Comparison of ENCODE assay signal across 8 mouse cellular contexts in the genomic region with DNA sequence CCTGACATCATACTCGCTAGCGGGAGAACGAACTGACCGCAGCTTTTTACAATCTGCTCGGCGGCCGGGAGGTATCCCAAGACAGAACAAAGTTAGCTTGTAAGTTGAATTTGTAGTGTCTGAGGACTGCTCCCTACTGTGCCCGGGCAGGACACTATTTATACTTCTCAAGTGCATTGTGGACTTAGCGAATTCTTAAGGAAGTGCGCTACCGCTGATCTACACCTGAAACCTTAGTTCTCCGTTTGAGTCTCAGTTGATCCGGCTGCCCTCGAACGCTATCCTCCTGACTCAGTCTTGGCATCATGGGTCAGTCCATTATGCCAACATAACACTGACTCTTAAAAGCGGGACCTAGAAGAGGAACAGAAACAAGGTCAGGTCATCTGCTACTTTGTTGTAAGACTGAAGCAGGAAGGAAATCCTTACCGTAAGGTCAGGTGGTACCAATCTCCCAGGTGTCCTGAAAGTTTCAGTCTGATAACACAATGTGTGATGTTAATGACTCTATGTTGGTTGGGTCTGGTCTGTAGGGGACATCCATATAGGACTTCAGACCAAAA. TPM values are rescaled to one million over a fixed set of nuclear protein-coding genes. Genes with fewer than 3 reads are reported as not detected.
DNase-seq lines count a peak whose midpoint lies in the region; ATAC-seq and TF ChIP-seq lines count a peak whose summit lies in the region.

No protein-coding gene starts in this region.

- H3K9me3 ChIP-seq in kidney, embryonic 15.5 days (replicated peaks), result no peaks in the 10 kb centered on the region
- no peaks in the 10 kb centered on the region for H3K9me3 ChIP-seq in embryonic facial prominence, embryonic 10.5 days
- no peaks in the 10 kb centered on the region for H3K9me3 ChIP-seq in intestine, embryonic 15.5 days
- no peaks in the 10 kb centered on the region for H3K9me3 ChIP-seq in midbrain, postnatal 0 days (ENCODE audit: low read length)

- peaks cover 12% of the 10 kb centered on the region for H3K27me3 ChIP-seq in kidney, embryonic 15.5 days
- H3K27me3 ChIP-seq in embryonic facial prominence, embryonic 10.5 days (replicated peaks; ENCODE audit: low read depth, poor library complexity, severe bottlenecking), result no peaks in the 10 kb centered on the region
- no peaks in the 10 kb centered on the region for H3K27me3 ChIP-seq in intestine, embryonic 15.5 days (replicated peaks)
- H3K27me3 ChIP-seq in midbrain, postnatal 0 days (ENCODE audit: insufficient read depth, low read length), result no peaks in the 10 kb centered on the region

- H3K27ac ChIP-seq in kidney, embryonic 15.5 days, result peak overlapping the region; percentile 65
- peak overlapping the region; percentile 66 for H3K27ac ChIP-seq in embryonic facial prominence, embryonic 10.5 days (replicated peaks)
- H3K27ac ChIP-seq in intestine, embryonic 15.5 days, result peak overlapping the region; percentile 59
- H3K27ac ChIP-seq in midbrain, postnatal 0 days (ENCODE audit: low read depth, low read length), result 0 out of 2 replicates have a peak overlapping the region, but pooled peaks have one; percentile 28

- H3K4me1 ChIP-seq in kidney, embryonic 15.5 days, result peaks cover 12% of the 10 kb centered on the region
- H3K4me1 ChIP-seq in embryonic facial prominence, embryonic 10.5 days, result peaks cover 15% of the 10 kb centered on the region
- peaks cover 4% of the 10 kb centered on the region for H3K4me1 ChIP-seq in intestine, embryonic 15.5 days (replicated peaks)
- H3K4me1 ChIP-seq in midbrain, postnatal 0 days (ENCODE audit: insufficient read depth, low read length), result peaks cover 10% of the 10 kb centered on the region; the same call in 1 of the 2 replicates

- peak overlapping the region; percentile 85 for H3K4me2 ChIP-seq in kidney, embryonic 15.5 days
- H3K4me2 ChIP-seq in intestine, embryonic 15.5 days (replicated peaks), result peak overlapping the region; percentile 67
- H3K4me2 ChIP-seq in midbrain, postnatal 0 days (ENCODE audit: low read depth, low read length, poor library complexity, severe bottlenecking), result peak overlapping the region; percentile 83

- ATAC-seq in kidney, embryonic 15.5 days (replicated peaks; ENCODE audit: low FRiP score), result 0 out of 2 replicates have a peak, but pooled peaks have one; percentile 2
- ATAC-seq in intestine, embryonic 15.5 days, result no peak
- ATAC-seq in midbrain, postnatal 0 days (ENCODE audit: low FRiP score), result no peak

- H3K9ac ChIP-seq in kidney, embryonic 15.5 days, result peak overlapping the region; percentile 57
- H3K9ac ChIP-seq in intestine, embryonic 15.5 days, result peak overlapping the region; percentile 59
- H3K9ac ChIP-seq in midbrain, postnatal 0 days (replicated peaks; ENCODE audit: low read length, poor library complexity, severe bottlenecking), result peak overlapping the region; percentile 55

- no peak for TF ChIP-seq CTCF in midbrain, postnatal 0 days (IDR thresholded peaks at IDR 0.05)

- DNase-seq in kidney, postnatal 14 days, result no peak
- DNase-seq in embryonic facial prominence, embryonic 10.5 days (ENCODE audit: low spot score), result no peak
- no peak for DNase-seq in midbrain, postnatal 0 days (ENCODE audit: low spot score)
- no peak for DNase-seq in adrenal gland, adult (ENCODE audit: inconsistent age in 2 of 2, low spot score in 1 of 2)
- no peak for DNase-seq in thymus, postnatal 36 days
- no peak for DNase-seq in thymus, adult 18-20 months

- WGBS in kidney, embryonic 15.5 days, result 2% methylated on average over 17 of the region's 17 CpGs
- 4% methylated on average over 17 of the region's 17 CpGs for WGBS in embryonic facial prominence, embryonic 10.5 days
- WGBS in intestine, embryonic 15.5 days, result 2% methylated on average over 17 of the region's 17 CpGs
- 4% methylated on average over 17 of the region's 17 CpGs for WGBS in midbrain, postnatal 0 days

- H3K4me3 ChIP-seq in kidney, embryonic 15.5 days (replicated peaks), result peak overlapping the region; percentile 63
- peak overlapping the region; percentile 67 for H3K4me3 ChIP-seq in embryonic facial prominence, embryonic 10.5 days
- H3K4me3 ChIP-seq in intestine, embryonic 15.5 days (replicated peaks), result peak overlapping the region; percentile 60
- H3K4me3 ChIP-seq in midbrain, postnatal 0 days (ENCODE audit: low read depth, low read length), result peak overlapping the region; percentile 60

- H3K36me3 ChIP-seq in kidney, embryonic 15.5 days, result peaks cover 3% of the 10 kb centered on the region; the same call in 1 of the 2 replicates
- peaks cover 6% of the 10 kb centered on the region for H3K36me3 ChIP-seq in embryonic facial prominence, embryonic 10.5 days (replicated peaks)
- no peaks in the 10 kb centered on the region for H3K36me3 ChIP-seq in intestine, embryonic 15.5 days
- peaks cover 6% of the 10 kb centered on the region; the same call in 1 of the 2 replicates for H3K36me3 ChIP-seq in midbrain, postnatal 0 days (ENCODE audit: insufficient read depth, low read length)

RNA-seq across cellular contexts. Expression of a gene that starts 0.5 kb away (rescaled TPM):
- polyA plus RNA-seq in kidney, embryonic 15.5 days (2015; fragmentation: Nextera tagmentation; extraction: Ambion mirVana), result 12.1 and 12.5 TPM in 2 replicates
- polyA plus RNA-seq in embryonic facial prominence, embryonic 10.5 days (2016; fragmentation: Nextera tagmentation; extraction: Ambion mirVana), result 10.9 and 11.0 TPM in 2 replicates
- polyA plus RNA-seq in intestine, embryonic 15.5 days (2015; fragmentation: Nextera tagmentation; extraction: Ambion mirVana), result 13.2 and 13.8 TPM in 2 replicates
- 27.5 and 29.5 TPM in 2 replicates for total RNA-seq in midbrain, postnatal 0 days (2014; rRNA removed)
- polyA plus RNA-seq in midbrain, postnatal 0 days (2015; fragmentation: Nextera tagmentation; extraction: Ambion mirVana), result 13.5 and 15.6 TPM in 2 replicates

RNA-seq across cellular contexts. Expression of a gene that starts 8.4 kb away (rescaled TPM):
- polyA plus RNA-seq in kidney, embryonic 15.5 days (2015; fragmentation: Nextera tagmentation; extraction: Ambion mirVana), result 8.3 and 10.1 TPM in 2 replicates
- polyA plus RNA-seq in embryonic facial prominence, embryonic 10.5 days (2016; fragmentation: Nextera tagmentation; extraction: Ambion mirVana), result 10.0 and 10.2 TPM in 2 replicates
- polyA plus RNA-seq in intestine, embryonic 15.5 days (2015; fragmentation: Nextera tagmentation; extraction: Ambion mirVana), result 8.1 and 8.5 TPM in 2 replicates
- total RNA-seq in midbrain, postnatal 0 days (2014; rRNA removed), result 5.8 and 11.3 TPM in 2 replicates
- polyA plus RNA-seq in midbrain, postnatal 0 days (2015; fragmentation: Nextera tagmentation; extraction: Ambion mirVana), result 3.4 and 4.9 TPM in 2 replicates

RNA-seq across cellular contexts. Expression of a gene that starts 57.8 kb away (rescaled TPM):
- 5.8 and 7.2 TPM in 2 replicates for polyA plus RNA-seq in kidney, embryonic 15.5 days (2015; fragmentation: Nextera tagmentation; extraction: Ambion mirVana)
- 7.1 and 7.6 TPM in 2 replicates for polyA plus RNA-seq in embryonic facial prominence, embryonic 10.5 days (2016; fragmentation: Nextera tagmentation; extraction: Ambion mirVana)
- polyA plus RNA-seq in intestine, embryonic 15.5 days (2015; fragmentation: Nextera tagmentation; extraction: Ambion mirVana), result 13.5 and 13.9 TPM in 2 replicates
- total RNA-seq in midbrain, postnatal 0 days (2014; rRNA removed), result 8.9 and 19.2 TPM in 2 replicates
- 1.7 and 2.3 TPM in 2 replicates for polyA plus RNA-seq in midbrain, postnatal 0 days (2015; fragmentation: Nextera tagmentation; extraction: Ambion mirVana)
